Mouse (Mus musculus) heart, embryonic 12.5 days (tissue): Measurements from ENCODE around the gene Gabbr2. TPM values are rescaled to one million over a fixed set of nuclear protein-coding genes. Genes with fewer than 3 reads are reported as not detected.

Experiments used
- ATAC-seq: fragments of 200-750 bp; cut with Nextera tagmentation; 2 replicates; pipeline ENCODE4 v1.8.0; 2017; ENCODE audit warnings: moderate TSS enrichment, moderate library complexity; ENCODE audit not compliant: insufficient number of reproducible peaks, low FRiP score
- H3K27ac ChIP-seq: fragments of 300-500 bp; sonication (generic); 2 replicates; pipeline ENCODE4 v1.5.1; 2016; ENCODE audit warnings: mild to moderate bottlenecking, moderate library complexity; ENCODE audit not compliant: poor library complexity, severe bottlenecking
- H3K27me3 ChIP-seq: fragments of 300-500 bp; sonication (generic); replicated peaks from 2 replicates; pipeline ENCODE4 v1.6.1; 2016; ENCODE audit warnings: mild to moderate bottlenecking, moderate library complexity
- H3K36me3 ChIP-seq: fragments of 300-500 bp; sonication (generic); 2 replicates; pipeline ENCODE4 v1.6.1; 2016; ENCODE audit warnings: mild to moderate bottlenecking, moderate library complexity
- H3K4me1 ChIP-seq: fragments of 300-500 bp; sonication (generic); replicated peaks from 2 replicates; pipeline ENCODE4 v1.6.1; 2016; ENCODE audit warnings: mild to moderate bottlenecking
- H3K4me2 ChIP-seq: fragments of 300-500 bp; sonication (generic); 2 replicates; pipeline ENCODE4 v1.6.1; 2016; ENCODE audit warnings: mild to moderate bottlenecking, moderate library complexity
- H3K4me3 ChIP-seq: fragments of 300-500 bp; sonication (generic); 2 replicates; pipeline ENCODE4 v1.5.1; 2016; ENCODE audit warnings: mild to moderate bottlenecking
- H3K9ac ChIP-seq: fragments of 300-500 bp; sonication (generic); 2 replicates; pipeline ENCODE4 v1.6.1; 2016; ENCODE audit warnings: mild to moderate bottlenecking, moderate library complexity
- H3K9me3 ChIP-seq: fragments of 300-500 bp; sonication (generic); replicated peaks from 2 replicates; pipeline ENCODE4 v1.6.1; 2016; ENCODE audit warnings: mild to moderate bottlenecking, moderate library complexity
- WGBS: fragments of 180-500 bp; shearing (Covaris S2); methylation state at CpG from one replicate; pipeline ENCODE4 v1.1.7; 2016; 5-methylcytosine and 5-hydroxymethylcytosine counted together
- polyA plus RNA-seq: library from polyadenylated mRNA; unstranded; fragments of >200 nt; fragmentation: Nextera tagmentation; extraction: Ambion mirVana; gene quantifications from 2 replicates; pipeline ENCODE4 v1.2.1, GENCODE M21; 2016

Gene Gabbr2
- polyA plus RNA-seq, 1 experiment from 2014 or later = 0.05 TPM

DNA sequence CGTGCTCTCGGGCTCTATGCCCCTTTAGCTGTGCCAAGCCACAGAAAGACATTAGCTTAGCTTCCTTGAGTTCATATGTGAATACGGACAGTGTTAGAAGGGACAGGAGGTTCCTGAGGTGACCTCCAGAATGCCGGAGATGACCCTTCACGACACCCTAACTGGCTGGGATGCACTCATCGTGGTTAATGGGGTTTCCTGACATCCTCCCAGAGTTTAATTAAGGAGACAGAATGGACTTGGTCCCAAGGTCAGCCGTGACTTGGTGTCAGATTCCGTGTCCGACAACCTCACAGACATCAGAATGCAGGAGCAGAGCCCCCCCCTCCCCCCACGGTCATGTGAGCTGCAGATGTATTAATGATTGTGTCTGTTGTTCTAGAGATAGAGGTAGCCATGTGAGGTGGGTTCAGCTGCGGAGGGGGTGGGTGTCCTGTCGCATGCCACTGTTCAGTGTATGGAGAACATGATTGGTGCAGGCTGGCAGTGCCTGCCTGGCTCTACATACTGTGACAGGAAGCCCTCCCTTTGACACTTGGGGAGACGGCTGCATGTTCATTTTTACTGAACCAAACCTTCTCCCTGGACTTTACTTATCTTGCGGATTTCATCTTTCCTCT lies 303.4 kb downstream of the Gabbr2 start:
- ATAC-seq = no peak
- Histone ChIP-seq H3K27me3 (peaks cover 23% of the 10 kb centered on the region), H3K9me3 (peaks cover 5% of the 10 kb centered on the region), H3K36me3 (no peaks in the 10 kb centered on the region), H3K4me1 (no peaks in the 10 kb centered on the region), H3K4me3 (no peak overlapping the region), H3K9ac (no peak overlapping the region), H3K4me2 (no peak overlapping the region), H3K27ac (no peak overlapping the region)
- WGBS = 73% methylated on average over 14 of the region's 14 CpGs

DNA sequence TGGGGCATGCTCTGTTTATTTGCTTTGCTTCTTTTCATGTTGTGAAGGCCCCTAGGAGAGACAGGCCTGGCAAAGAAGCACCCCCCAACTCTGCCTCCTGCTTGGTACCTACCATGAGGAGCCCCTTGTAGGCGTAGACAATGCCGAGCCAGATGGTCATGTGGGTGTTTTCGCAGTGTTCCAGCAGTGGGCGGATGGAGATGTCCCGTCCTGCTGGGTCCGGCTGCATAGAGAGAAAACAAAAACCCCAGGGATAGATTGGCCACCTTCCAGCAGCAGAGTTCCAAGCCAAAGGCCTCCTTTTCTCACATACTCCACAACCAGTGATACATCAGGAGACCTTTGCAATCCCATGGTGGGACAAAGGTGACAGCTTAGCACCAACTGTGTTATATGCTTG lies 307.5 kb downstream of the Gabbr2 start:
- no peak for ATAC-seq
- 64% methylated on average over 6 of the region's 6 CpGs for WGBS
- Histone ChIP-seq H3K27me3 (0 out of 2 replicates have a peak, but pooled peaks cover 3% of the 10 kb centered on the region), H3K36me3 (no peaks in the 10 kb centered on the region), H3K4me3 (no peak overlapping the region), H3K4me2 (no peak overlapping the region), H3K9ac (no peak overlapping the region), H3K27ac (no peak overlapping the region), H3K9me3 (no peaks in the 10 kb centered on the region), H3K4me1 (no peaks in the 10 kb centered on the region)

DNA sequence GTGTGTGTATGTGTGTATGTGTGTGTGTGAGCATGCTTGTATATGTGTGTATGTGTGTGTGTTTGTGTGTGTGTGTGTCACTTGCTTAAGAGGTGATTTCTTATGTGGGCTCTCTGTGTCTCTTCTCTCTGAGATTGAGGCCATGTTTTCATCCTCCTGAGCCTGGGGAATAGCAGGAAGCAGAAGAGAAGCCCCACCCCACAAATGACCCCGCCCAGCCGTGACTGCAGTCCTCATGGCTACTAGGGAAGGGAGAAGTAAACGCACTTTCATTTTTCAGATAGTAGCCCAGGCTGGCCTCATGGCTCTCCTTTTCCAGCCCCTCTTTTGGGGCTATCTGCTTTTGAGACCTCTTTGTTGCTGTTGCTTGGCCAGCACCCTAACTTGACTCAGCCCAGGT lies 315.0 kb downstream of the Gabbr2 start:
- WGBS = 68% methylated on average over 3 of the region's 3 CpGs

DNA sequence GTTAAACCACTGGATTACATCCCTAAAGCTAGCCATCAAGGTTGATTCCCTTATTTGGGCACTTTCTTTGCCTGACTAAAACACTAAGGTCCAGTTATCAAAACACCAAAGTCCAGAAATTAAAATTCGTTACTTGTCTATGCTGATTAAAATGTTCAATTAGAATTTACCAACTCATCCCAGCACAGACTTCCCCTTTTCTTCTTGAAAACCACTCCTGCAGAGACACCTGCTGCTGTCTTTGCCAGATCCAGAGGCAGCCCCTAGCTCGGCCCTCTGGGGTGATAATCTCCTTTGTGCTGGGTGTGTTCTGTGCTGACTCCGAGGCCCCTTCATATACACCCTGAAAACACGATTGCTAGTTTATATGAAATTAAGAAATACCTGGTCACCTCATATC lies 315.7 kb downstream of the Gabbr2 start:
- no peaks in the 10 kb centered on the region for H3K36me3 ChIP-seq
- no peaks in the 10 kb centered on the region for H3K27me3 ChIP-seq
- no peak overlapping the region for H3K4me2 ChIP-seq
- no peaks in the 10 kb centered on the region for H3K9me3 ChIP-seq
- no peak overlapping the region for H3K9ac ChIP-seq
- ATAC-seq = no peak
- no peaks in the 10 kb centered on the region for H3K4me1 ChIP-seq
- no peak overlapping the region for H3K27ac ChIP-seq
- H3K4me3 ChIP-seq = no peak overlapping the region
- 46% methylated on average over 4 of the region's 4 CpGs for whole genome bisulfite sequencing

More for the DNA sequence above, 315.0 kb downstream of the Gabbr2 start:
- ATAC-seq = no peak
- Histone ChIP-seq H3K36me3 (no peaks in the 10 kb centered on the region), H3K4me3 (no peak overlapping the region), H3K27me3 (no peaks in the 10 kb centered on the region), H3K4me2 (no peak overlapping the region), H3K9me3 (no peaks in the 10 kb centered on the region), H3K4me1 (no peaks in the 10 kb centered on the region), H3K27ac (no peak overlapping the region), H3K9ac (no peak overlapping the region)

DNA sequence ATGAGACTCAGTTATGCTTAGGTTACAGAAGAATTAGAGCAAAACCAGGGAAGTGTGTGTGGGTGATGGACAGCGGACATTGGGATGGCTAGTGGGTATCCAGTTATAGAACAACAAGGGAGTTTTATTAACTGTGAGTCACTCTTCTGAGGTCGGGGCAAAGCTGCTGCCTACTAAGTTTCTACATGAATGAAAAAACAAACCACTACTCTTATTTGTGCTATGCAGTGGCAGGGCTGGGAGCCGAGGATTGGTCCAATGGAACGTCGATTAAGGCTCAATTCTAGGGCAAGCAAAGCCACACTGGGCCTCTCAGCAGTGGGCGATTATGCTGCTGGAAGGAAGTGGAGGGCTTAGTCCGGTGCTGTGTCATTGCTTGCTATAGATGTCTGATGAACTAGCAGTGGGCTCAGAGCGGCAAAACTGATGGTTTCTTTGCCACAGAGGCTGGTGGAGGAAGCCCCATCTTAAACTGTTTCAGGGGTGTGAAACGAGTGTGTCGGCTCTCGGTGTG lies 316.3 kb downstream of the Gabbr2 start:
- no peaks in the 10 kb centered on the region for H3K27me3 ChIP-seq
- H3K9ac ChIP-seq = no peak overlapping the region
- H3K4me2 ChIP-seq = no peak overlapping the region
- no peak overlapping the region for H3K27ac ChIP-seq
- no peaks in the 10 kb centered on the region for H3K9me3 ChIP-seq
- ATAC-seq = no peak
- H3K4me1 ChIP-seq = no peaks in the 10 kb centered on the region
- 74% methylated on average over 11 of the region's 11 CpGs for WGBS
- H3K4me3 ChIP-seq = no peak overlapping the region
- H3K36me3 ChIP-seq = no peaks in the 10 kb centered on the region

DNA sequence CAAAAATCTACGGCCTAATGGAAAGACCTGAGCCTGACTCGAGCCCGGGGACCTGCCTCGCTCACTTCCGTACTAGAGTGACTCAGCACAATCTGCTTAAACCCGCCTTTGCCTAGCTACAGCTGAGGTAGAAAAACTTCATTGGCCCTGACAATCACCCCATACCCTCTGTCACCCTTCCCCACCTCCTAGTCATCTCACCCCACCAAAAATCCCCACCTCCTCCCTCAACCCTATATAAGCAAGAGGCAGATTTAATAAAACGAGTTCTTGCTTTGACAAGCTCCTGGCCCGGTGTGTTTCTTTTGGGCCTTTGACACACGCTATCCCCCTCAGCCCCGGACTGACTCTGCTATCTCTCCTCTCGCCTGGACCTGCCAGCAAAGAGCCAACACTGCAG lies 323.1 kb downstream of the Gabbr2 start:
- no peak overlapping the region for H3K4me3 ChIP-seq
- H3K36me3 ChIP-seq = no peaks in the 10 kb centered on the region
- H3K27ac ChIP-seq = peak overlapping the region; percentile 63
- H3K4me2 ChIP-seq = 0 out of 2 replicates have a peak overlapping the region, but pooled peaks have one; percentile 8
- H3K9ac ChIP-seq = no peak overlapping the region
- no peaks in the 10 kb centered on the region for H3K9me3 ChIP-seq
- WGBS = 44% methylated on average over 11 of the region's 11 CpGs
- H3K27me3 ChIP-seq = no peaks in the 10 kb centered on the region
- no peak for ATAC-seq
- peaks cover 35% of the 10 kb centered on the region for H3K4me1 ChIP-seq

DNA sequence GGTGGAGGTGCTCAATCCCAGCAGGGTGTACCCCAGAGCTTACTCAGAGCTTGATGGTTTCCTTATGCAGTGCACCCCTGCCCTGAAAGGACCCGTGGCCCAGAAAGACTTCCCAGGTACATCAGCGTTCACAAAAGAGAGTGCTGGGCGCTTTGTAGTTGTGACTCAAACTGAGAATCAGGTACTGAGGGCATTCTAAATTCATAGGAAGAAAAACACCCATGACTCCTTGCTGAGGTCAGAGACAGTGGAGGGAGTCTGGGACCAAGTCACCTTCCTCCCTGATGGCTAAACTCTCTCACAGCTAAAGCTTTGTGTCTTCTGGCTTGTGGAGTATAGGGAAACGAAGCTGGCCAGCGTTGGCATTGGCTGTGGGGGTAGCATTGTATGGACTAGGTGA lies 325.3 kb downstream of the Gabbr2 start:
- no peaks in the 10 kb centered on the region for H3K9me3 ChIP-seq
- H3K4me2 ChIP-seq = no peak overlapping the region
- H3K36me3 ChIP-seq = no peaks in the 10 kb centered on the region
- 64% methylated on average over 5 of the region's 5 CpGs for WGBS
- H3K27ac ChIP-seq = no peak overlapping the region
- H3K4me1 ChIP-seq = peaks cover 37% of the 10 kb centered on the region
- H3K27me3 ChIP-seq = no peaks in the 10 kb centered on the region
- no peak overlapping the region for H3K4me3 ChIP-seq
- ATAC-seq = no peak
- H3K9ac ChIP-seq = no peak overlapping the region

DNA sequence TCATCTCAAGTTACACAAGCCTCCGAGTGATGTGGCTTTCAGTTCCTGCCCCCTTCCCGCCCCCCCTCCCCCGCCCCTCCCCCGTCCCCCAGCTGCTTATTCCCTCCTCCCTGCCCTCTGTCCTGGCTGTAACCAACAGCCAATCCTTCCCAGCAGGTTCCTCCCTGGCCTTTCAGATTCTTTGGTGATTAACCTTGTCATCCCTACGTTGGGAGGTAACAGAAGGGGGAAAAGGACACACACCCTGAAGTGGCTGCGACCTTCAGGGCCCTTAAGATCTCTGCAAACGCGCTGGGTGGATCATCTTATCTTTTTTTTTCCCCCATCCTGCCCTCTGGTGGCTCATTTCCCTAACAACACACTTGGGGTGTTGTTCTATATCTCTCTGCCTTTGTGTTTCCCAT lies 326.3 kb downstream of the Gabbr2 start:
- no peak overlapping the region for H3K27ac ChIP-seq
- no peaks in the 10 kb centered on the region for H3K9me3 ChIP-seq
- no peak overlapping the region for H3K9ac ChIP-seq
- WGBS = 5% methylated on average over 8 of the region's 8 CpGs
- no peak overlapping the region for H3K4me3 ChIP-seq
- H3K27me3 ChIP-seq = 0 out of 2 replicates have a peak, but pooled peaks cover 5% of the 10 kb centered on the region
- peaks cover 37% of the 10 kb centered on the region for H3K4me1 ChIP-seq
- no peaks in the 10 kb centered on the region for H3K36me3 ChIP-seq
- peak overlapping the region; percentile 36 for H3K4me2 ChIP-seq
- ATAC-seq = no peak

DNA sequence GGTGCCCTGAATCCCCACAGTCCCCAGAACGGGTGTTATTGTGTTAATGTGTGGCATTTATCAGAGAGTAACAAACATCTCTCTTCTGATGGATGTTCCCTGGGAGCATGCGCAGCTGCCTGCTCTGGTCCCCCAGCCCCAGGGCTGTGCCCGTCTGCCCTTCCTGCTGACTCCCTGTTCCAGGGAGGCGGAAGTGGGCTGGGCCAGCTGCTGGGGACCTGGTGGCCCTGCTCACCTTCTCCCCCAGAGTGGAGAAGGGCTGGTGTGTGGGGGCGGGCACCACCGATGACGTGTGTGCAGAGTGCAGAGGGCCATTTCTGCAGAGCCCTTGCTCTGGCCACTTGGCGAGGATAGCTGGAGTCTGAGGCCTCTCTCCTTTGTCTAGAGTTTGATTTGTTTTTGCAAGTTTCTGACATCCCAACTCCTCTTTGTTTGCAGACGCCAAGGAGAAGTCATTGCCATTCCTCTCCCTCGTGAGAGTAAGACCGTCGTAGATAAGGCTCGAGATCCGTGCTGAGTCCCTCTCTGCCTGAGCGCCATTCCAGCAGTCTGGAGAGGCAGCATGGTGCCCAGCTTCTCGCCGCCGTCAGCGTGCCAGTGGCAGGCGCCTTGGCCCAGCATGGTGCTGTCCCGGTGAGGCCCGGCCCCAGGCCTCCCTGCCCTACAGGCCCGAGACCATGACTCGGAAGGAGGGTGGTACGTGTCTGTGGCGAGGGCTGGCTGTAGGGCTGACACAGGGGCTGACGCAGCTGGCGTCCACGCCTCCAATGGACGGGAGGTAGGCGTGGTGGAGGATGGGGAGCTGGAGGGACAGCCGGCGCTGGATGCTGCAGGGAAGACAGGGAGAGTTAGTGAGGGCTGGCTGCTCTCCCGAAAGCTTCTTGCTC lies 327.3 kb downstream of the Gabbr2 start:
- WGBS = 2% methylated on average over 34 of the region's 34 CpGs

DNA sequence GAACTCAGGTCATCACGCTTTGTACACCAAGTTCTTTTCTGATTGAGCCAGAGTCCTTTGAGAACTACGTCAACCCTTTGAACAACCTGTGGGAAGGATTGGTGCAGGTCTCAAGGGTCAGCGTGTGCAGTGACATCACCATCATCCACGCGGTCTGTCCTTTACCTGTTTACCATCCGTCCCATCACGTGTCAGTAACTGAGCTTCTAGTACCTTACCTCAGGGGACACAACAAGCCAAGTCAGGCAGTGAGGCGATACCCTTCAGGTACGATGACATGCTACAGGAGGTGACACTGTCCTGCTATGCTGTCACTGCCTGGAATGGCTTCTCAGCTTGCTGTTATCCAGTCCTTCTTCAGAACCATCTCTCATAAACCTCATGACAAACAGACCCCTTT lies 330.2 kb downstream of the Gabbr2 start:
- WGBS = 68% methylated on average over 9 of the region's 9 CpGs

More for the DNA sequence above, 327.3 kb downstream of the Gabbr2 start:
- Histone ChIP-seq H3K9ac (peak overlapping the region; percentile 78), H3K4me1 (peaks cover 34% of the 10 kb centered on the region), H3K36me3 (no peaks in the 10 kb centered on the region), H3K9me3 (no peaks in the 10 kb centered on the region), H3K27me3 (peaks cover 12% of the 10 kb centered on the region; the same call in 1 of the 2 replicates), H3K4me2 (peak overlapping the region; percentile 78), H3K27ac (peak overlapping the region; percentile 69), H3K4me3 (peak overlapping the region; percentile 46)
- peak; percentile 86 for ATAC-seq

DNA sequence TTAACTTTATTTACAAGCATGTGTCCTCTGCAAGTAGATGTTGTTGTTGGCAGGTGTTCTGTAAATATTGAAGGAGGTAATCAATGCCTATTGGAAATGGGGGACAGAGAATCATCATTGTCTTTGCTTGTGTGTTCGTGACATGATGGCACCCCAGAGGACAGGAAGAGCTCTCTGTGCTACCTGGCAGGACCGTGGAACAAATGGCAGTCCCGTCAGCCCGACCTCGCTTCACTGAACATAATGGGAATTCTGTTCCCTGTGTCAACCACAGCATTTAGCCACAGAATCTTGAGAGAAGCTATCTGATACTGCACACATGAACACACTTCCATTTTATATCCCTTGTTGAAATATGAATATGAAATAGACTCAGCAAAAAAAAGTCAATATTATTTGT lies 332.7 kb downstream of the Gabbr2 start:
- WGBS = 68% methylated on average over 5 of the region's 5 CpGs
- Histone ChIP-seq H3K9ac (no peak overlapping the region), H3K9me3 (no peaks in the 10 kb centered on the region), H3K27me3 (peaks cover 27% of the 10 kb centered on the region), H3K27ac (no peak overlapping the region), H3K4me2 (no peak overlapping the region), H3K4me3 (no peak overlapping the region), H3K36me3 (no peaks in the 10 kb centered on the region), H3K4me1 (peaks cover 6% of the 10 kb centered on the region)
- no peak for ATAC-seq

More for the DNA sequence above, 330.2 kb downstream of the Gabbr2 start:
- Histone ChIP-seq H3K27ac (no peak overlapping the region), H3K9ac (no peak overlapping the region), H3K27me3 (peaks cover 12% of the 10 kb centered on the region; the same call in 1 of the 2 replicates), H3K4me1 (peaks cover 19% of the 10 kb centered on the region), H3K4me3 (no peak overlapping the region), H3K9me3 (no peaks in the 10 kb centered on the region), H3K36me3 (no peaks in the 10 kb centered on the region), H3K4me2 (no peak overlapping the region)
- no peak for ATAC-seq
